Mouse (Mus musculus) kidney, embryonic 14.5 days (tissue): ENCODE measurements at regions not wholly inside any gene's neighbourhood (a gene's known extent, or its start where the extent isn't known, plus 50 kb on each side); places are given as distances from the start of the nearest gene placed in this dataset.

Experiments used
- ATAC-seq: fragments of 200-750 bp; cut with Nextera tagmentation; 2 replicates; pipeline ENCODE4 v1.8.0; 2017; ENCODE audit warnings: moderate number of reproducible peaks, mild to moderate bottlenecking, moderate TSS enrichment, moderate library complexity; ENCODE audit not compliant: low FRiP score, low TSS enrichment
- H3K27ac ChIP-seq: fragments of 300-500 bp; sonication (generic); 2 replicates; pipeline ENCODE4 v1.5.1; 2014; ENCODE audit warnings: low read depth, mild to moderate bottlenecking, low read length, moderate library complexity, mixed read lengths
- H3K27me3 ChIP-seq: fragments of 300-500 bp; sonication (generic); 2 replicates; pipeline ENCODE4 v1.6.1; 2014; ENCODE audit warnings: mild to moderate bottlenecking, low read length; ENCODE audit not compliant: control insufficient read depth, insufficient read depth
- H3K36me3 ChIP-seq: fragments of 300-500 bp; sonication (generic); 2 replicates; pipeline ENCODE4 v1.6.1; 2014; ENCODE audit warnings: low read length, mixed read lengths; ENCODE audit not compliant: control insufficient read depth, insufficient read depth
- H3K4me1 ChIP-seq: fragments of 300-500 bp; sonication (generic); 2 replicates; pipeline ENCODE4 v1.6.1; 2014; ENCODE audit warnings: low read length, mixed read lengths; ENCODE audit not compliant: control insufficient read depth, insufficient read depth
- H3K4me2 ChIP-seq: fragments of 300-500 bp; sonication (generic); replicated peaks from 2 replicates; pipeline ENCODE4 v1.6.1; 2014; ENCODE audit warnings: low read depth, mild to moderate bottlenecking, low read length
- H3K4me3 ChIP-seq: fragments of 300-500 bp; sonication (generic); 2 replicates; pipeline ENCODE4 v1.5.1; 2014; ENCODE audit warnings: mild to moderate bottlenecking, low read length
- H3K9ac ChIP-seq: fragments of 300-500 bp; sonication (generic); 2 replicates; pipeline ENCODE4 v1.6.1; 2014; ENCODE audit warnings: low read depth, mild to moderate bottlenecking, low read length, moderate library complexity
- H3K9me3 ChIP-seq: fragments of 300-500 bp; sonication (generic); 2 replicates; pipeline ENCODE4 v1.6.1; 2016; ENCODE audit warnings: low read length; ENCODE audit not compliant: control insufficient read depth
- WGBS: fragments of 180-500 bp; shearing (Covaris S2); extraction: QIAGEN DNeasy Blood & Tissue Kit; methylation state at CpG from one replicate; pipeline ENCODE4 v1.1.7; 2014; 5-methylcytosine and 5-hydroxymethylcytosine counted together

- no peaks in the 10 kb centered on the region for H3K36me3 ChIP-seq
- H3K4me3 ChIP-seq = no peak overlapping the region
- 64% methylated on average over 8 of the region's 8 CpGs for WGBS
- no peak overlapping the region for H3K9ac ChIP-seq
- H3K9me3 ChIP-seq = no peaks in the 10 kb centered on the region
- H3K4me2 ChIP-seq = no peak overlapping the region
- H3K27ac ChIP-seq = no peak overlapping the region
- no peak for ATAC-seq
- peaks cover 17% of the 10 kb centered on the region for H3K4me1 ChIP-seq
- H3K27me3 ChIP-seq = peaks cover 14% of the 10 kb centered on the region
Measured at GRCm38 (mm10) chr15:85657441-85657989, 75.2 kb upstream of the Wnt7b start.

- 68% methylated on average over 14 of the region's 14 CpGs for WGBS
- Histone ChIP-seq H3K4me1 (peaks cover 10% of the 10 kb centered on the region), H3K4me2 (no peak overlapping the region), H3K27me3 (peaks cover 14% of the 10 kb centered on the region), H3K9me3 (no peaks in the 10 kb centered on the region), H3K27ac (no peak overlapping the region), H3K4me3 (no peak overlapping the region), H3K9ac (no peak overlapping the region), H3K36me3 (no peaks in the 10 kb centered on the region)
- no peak for ATAC-seq
Measured at GRCm38 (mm10) chr15:85658101-85658885, 76.0 kb upstream of the Wnt7b start.

- Histone ChIP-seq H3K4me2 (peak overlapping the region; percentile 27), H3K36me3 (no peaks in the 10 kb centered on the region), H3K27me3 (peaks cover 16% of the 10 kb centered on the region), H3K9ac (peak overlapping the region; percentile 18), H3K4me3 (peak overlapping the region; percentile 9), H3K4me1 (no peaks in the 10 kb centered on the region), H3K9me3 (no peaks in the 10 kb centered on the region), H3K27ac (no peak overlapping the region)
- 14% methylated on average over 45 of the region's 45 CpGs for WGBS
- no peak for ATAC-seq
Measured at GRCm38 (mm10) chr15:85660528-85661392, 74.0 kb upstream of the Ppara start.

GRCm38 (mm10) chr15:85661393-85661690 is 73.4 kb upstream of the Ppara start:
- WGBS = 88% methylated on average over 2 of the region's 2 CpGs
- no peaks in the 10 kb centered on the region for H3K4me1 ChIP-seq
- no peak for ATAC-seq
- no peak overlapping the region for H3K27ac ChIP-seq
- peaks cover 17% of the 10 kb centered on the region for H3K27me3 ChIP-seq
- no peak overlapping the region for H3K4me3 ChIP-seq
- no peak overlapping the region for H3K9ac ChIP-seq
- H3K9me3 ChIP-seq = no peaks in the 10 kb centered on the region
- H3K36me3 ChIP-seq = no peaks in the 10 kb centered on the region
- no peak overlapping the region for H3K4me2 ChIP-seq

GRCm38 (mm10) chr15:85661771-85662170 is 73.0 kb upstream of the Ppara start:
- no peak overlapping the region for H3K9ac ChIP-seq
- peaks cover 17% of the 10 kb centered on the region for H3K27me3 ChIP-seq
- H3K4me2 ChIP-seq = no peak overlapping the region
- H3K27ac ChIP-seq = no peak overlapping the region
- H3K9me3 ChIP-seq = no peaks in the 10 kb centered on the region
- H3K36me3 ChIP-seq = no peaks in the 10 kb centered on the region
- no peak overlapping the region for H3K4me3 ChIP-seq
- WGBS = 90% methylated on average over 5 of the region's 5 CpGs
- ATAC-seq = no peak
- H3K4me1 ChIP-seq = no peaks in the 10 kb centered on the region

- H3K4me2 ChIP-seq = no peak overlapping the region
- H3K27me3 ChIP-seq = peaks cover 17% of the 10 kb centered on the region
- no peak overlapping the region for H3K9ac ChIP-seq
- H3K36me3 ChIP-seq = no peaks in the 10 kb centered on the region
- no peak overlapping the region for H3K27ac ChIP-seq
- 91% methylated on average over 8 of the region's 8 CpGs for WGBS
- no peaks in the 10 kb centered on the region for H3K9me3 ChIP-seq
- no peaks in the 10 kb centered on the region for H3K4me1 ChIP-seq
- H3K4me3 ChIP-seq = no peak overlapping the region
- ATAC-seq = no peak
Measured at GRCm38 (mm10) chr15:85662271-85662670, 72.5 kb upstream of the Ppara start.

- Histone ChIP-seq H3K27ac (no peak overlapping the region), H3K4me2 (no peak overlapping the region), H3K27me3 (peaks cover 17% of the 10 kb centered on the region), H3K36me3 (no peaks in the 10 kb centered on the region), H3K9me3 (no peaks in the 10 kb centered on the region), H3K9ac (no peak overlapping the region), H3K4me3 (no peak overlapping the region), H3K4me1 (no peaks in the 10 kb centered on the region)
- ATAC-seq = no peak
- WGBS = 93% methylated on average over 4 of the region's 4 CpGs
Measured at GRCm38 (mm10) chr15:85662673-85663072, 72.1 kb upstream of the Ppara start.

- no peak overlapping the region for H3K9ac ChIP-seq
- H3K36me3 ChIP-seq = no peaks in the 10 kb centered on the region
- H3K9me3 ChIP-seq = no peaks in the 10 kb centered on the region
- peaks cover 17% of the 10 kb centered on the region for H3K27me3 ChIP-seq
- H3K4me1 ChIP-seq = no peaks in the 10 kb centered on the region
- no peak overlapping the region for H3K4me3 ChIP-seq
- H3K4me2 ChIP-seq = no peak overlapping the region
- ATAC-seq = no peak
- no peak overlapping the region for H3K27ac ChIP-seq
- WGBS = 87% methylated on average over 17 of the region's 17 CpGs
Measured at GRCm38 (mm10) chr15:85663757-85664431, 70.9 kb upstream of the Ppara start.
